Mouse (Mus musculus) small intestine, adult 2 months (tissue): ENCODE results near the gene Myo3a.

Experiments
- CTCF ChIP-seq: fragments of 200-500 bp; IDR thresholded peaks from 2 replicates; pipeline ENCODE4 v1.5.1; 2012; ENCODE audit warnings: low read depth, mild to moderate bottlenecking, control low read depth, inconsistent platforms, low read length, moderate library complexity, mixed read lengths; ENCODE audit not compliant: insufficient replicate concordance, insufficient read length; ENCODE audit errors: extremely low read depth
- POLR2A ChIP-seq: fragments of 200-500 bp; IDR thresholded peaks from 2 replicates; pipeline ENCODE4 v1.6.1; 2012; ENCODE audit warnings: low read depth, mild to moderate bottlenecking, control low read depth, inconsistent platforms, low read length, moderate library complexity

GRCm38 (mm10) chr2:22625096-22625960 is 398.0 kb downstream of the Myo3a start:
- TF ChIP-seq CTCF = no peak
- no peak for TF ChIP-seq POLR2A
